ENCODE assay signal across 9 mouse cellular contexts in the genomic region with DNA sequence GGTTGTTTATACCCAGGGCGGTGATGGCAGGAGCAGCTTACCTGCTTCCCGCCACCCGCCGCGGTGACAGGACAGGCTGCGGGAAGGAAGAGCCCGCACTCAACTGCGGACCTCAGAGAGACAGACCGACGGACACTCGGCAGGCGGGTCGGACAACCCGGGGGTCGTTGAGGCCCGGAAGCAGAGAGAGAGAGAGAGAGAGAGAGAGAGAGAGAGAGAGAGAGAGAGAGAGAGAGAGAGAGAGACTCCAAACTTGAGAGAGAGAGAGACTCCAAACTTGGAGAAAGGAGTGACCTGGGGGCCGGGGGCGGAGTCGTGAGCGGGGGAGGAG. TPM values are rescaled to one million over a fixed set of nuclear protein-coding genes. Genes with fewer than 3 reads are reported as not detected.
DNase-seq lines count a peak whose midpoint lies in the region; ATAC-seq and TF ChIP-seq lines count a peak whose summit lies in the region.
"Had no signal": no experiment of that assay in that cellular context is flagged by ENCODE, and none has a peak within 500 bp of the region (broad histone marks: within the 10 kb centered on the region; RNA-seq: fewer than 3 reads in every experiment).

A gene (plus strand): TSS at position 259 of the 331 bp plus-strand sequence.

- 0 out of 2 replicates have a peak, but pooled peaks cover 5% of the 10 kb centered on the region for H3K36me3 ChIP-seq in kidney, postnatal 0 days (ENCODE audit: insufficient read depth, low read length)
- peaks cover 24% of the 10 kb centered on the region for H3K36me3 ChIP-seq in embryonic facial prominence, embryonic 12.5 days
- peaks cover 22% of the 10 kb centered on the region for H3K36me3 ChIP-seq in intestine, embryonic 14.5 days (ENCODE audit: control insufficient read depth, insufficient read depth, low read length)

- H3K4me1 ChIP-seq in kidney, postnatal 0 days (replicated peaks; ENCODE audit: insufficient read depth, low read length) = peaks cover 34% of the 10 kb centered on the region
- H3K4me1 ChIP-seq in embryonic facial prominence, embryonic 12.5 days = peaks cover 33% of the 10 kb centered on the region
- peaks cover 34% of the 10 kb centered on the region for H3K4me1 ChIP-seq in intestine, embryonic 14.5 days (replicated peaks; ENCODE audit: control insufficient read depth, insufficient read depth, low read length)

- H3K4me2 ChIP-seq in kidney, postnatal 0 days (ENCODE audit: low read length) = peak within 1 kb of the TSS; percentile 83
- H3K4me2 ChIP-seq in embryonic facial prominence, embryonic 12.5 days (replicated peaks) = peak within 1 kb of the TSS; percentile 81
- peak within 1 kb of the TSS; percentile 71 for H3K4me2 ChIP-seq in intestine, embryonic 14.5 days (ENCODE audit: low read length)

- TF ChIP-seq CTCF in kidney, postnatal 0 days (IDR thresholded peaks at IDR 0.05; ENCODE audit: low read depth) = no peak

- H3K9ac ChIP-seq in kidney, postnatal 0 days (ENCODE audit: low read depth, low read length) = peak within 1 kb of the TSS; percentile 72
- peak within 1 kb of the TSS; percentile 80 for H3K9ac ChIP-seq in embryonic facial prominence, embryonic 12.5 days
- peak within 1 kb of the TSS; percentile 70 for H3K9ac ChIP-seq in intestine, embryonic 14.5 days (ENCODE audit: low read length)

- no peak for ATAC-seq in kidney, postnatal 0 days (replicated peaks; ENCODE audit: low FRiP score, low read depth)
- ATAC-seq in embryonic facial prominence, embryonic 12.5 days (ENCODE audit: insufficient number of reproducible peaks, insufficient read depth, low FRiP score, low TSS enrichment) = no peak
- no peak for ATAC-seq in intestine, embryonic 14.5 days (replicated peaks; ENCODE audit: low FRiP score, low TSS enrichment, low read depth)

- WGBS in kidney, postnatal 0 days = 1% methylated on average over 16 of the region's 20 CpGs
- WGBS in embryonic facial prominence, embryonic 12.5 days = 3% methylated on average over 20 of the region's 20 CpGs
- 1% methylated on average over 20 of the region's 20 CpGs for WGBS in intestine, embryonic 14.5 days

- DNase-seq in kidney, postnatal 0 days (ENCODE audit: low spot score) = no peak
- DNase-seq in kidney, adult 11 months = no peak
- DNase-seq in intestine, embryonic 14.5 days (ENCODE audit: low spot score) = peak; percentile 68
- peak; percentile 32 for DNase-seq in neural tube, embryonic 10.5 days (ENCODE audit: extremely low spot score, low spot score)
- DNase-seq in right cerebral cortex, postnatal 10 days (ENCODE audit: low spot score in 2 of 2) = no peak
- DNase-seq in gastrocnemius, adult 8-10 months (ENCODE audit: low spot score in 2 of 2) = no peak
- no peak for DNase-seq in adrenal gland, adult 18-20 months (ENCODE audit: low spot score in 2 of 2)

- peak within 1 kb of the TSS; percentile 77 for H3K4me3 ChIP-seq in kidney, postnatal 0 days (replicated peaks; ENCODE audit: low read depth, low read length)
- H3K4me3 ChIP-seq in embryonic facial prominence, embryonic 12.5 days = peak within 1 kb of the TSS; percentile 75
- H3K4me3 ChIP-seq in intestine, embryonic 14.5 days (ENCODE audit: low read depth, low read length) = peak within 1 kb of the TSS; percentile 78

- no peaks in the 10 kb centered on the region for H3K9me3 ChIP-seq in kidney, postnatal 0 days (replicated peaks; ENCODE audit: low read length)
- H3K9me3 ChIP-seq in embryonic facial prominence, embryonic 12.5 days = no peaks in the 10 kb centered on the region
- H3K9me3 ChIP-seq in intestine, embryonic 14.5 days (ENCODE audit: control insufficient read depth, low read length) = no peaks in the 10 kb centered on the region

- no peaks in the 10 kb centered on the region for H3K27me3 ChIP-seq in kidney, postnatal 0 days (ENCODE audit: insufficient read depth, low read length)
- H3K27me3 ChIP-seq in embryonic facial prominence, embryonic 12.5 days = no peaks in the 10 kb centered on the region
- no peaks in the 10 kb centered on the region for H3K27me3 ChIP-seq in intestine, embryonic 14.5 days (replicated peaks; ENCODE audit: control insufficient read depth, insufficient read depth, low read length)

- peak within 1 kb of the TSS; percentile 75 for H3K27ac ChIP-seq in kidney, postnatal 0 days
- H3K27ac ChIP-seq in embryonic facial prominence, embryonic 12.5 days = peak within 1 kb of the TSS; percentile 78
- peak within 1 kb of the TSS; percentile 47 for H3K27ac ChIP-seq in intestine, embryonic 14.5 days (ENCODE audit: low read depth)

RNA-seq across cellular contexts. Expression of the gene that starts here (rescaled TPM):
- 0.30 TPM in 1 of 2 replicates, not detected in the other for polyA plus RNA-seq in kidney, postnatal 0 days (2015; fragmentation: Nextera tagmentation; extraction: Ambion mirVana)
- polyA plus RNA-seq in embryonic facial prominence, embryonic 12.5 days (2016; fragmentation: Nextera tagmentation; extraction: Ambion mirVana) = 0.29 and 1.4 TPM in 2 replicates
- polyA plus RNA-seq in intestine, embryonic 14.5 days (2014; fragmentation: Nextera tagmentation; extraction: Ambion mirVana) = 0.62 and 0.86 TPM in 2 replicates
- not detected for total RNA-seq in gastrocnemius, adult 8-10 months (2022)
- total RNA-seq in adrenal gland, adult 18-20 months (2021) = not detected
- polyA plus RNA-seq: brain, embryonic 14.5 days had no signal

Comparison
In these comparisons a context has a peak if more than half of its experiments do, and no peak if none do; other contexts are left out.
1. Peak in DNase-seq, H3K4me3 ChIP-seq, H3K27ac ChIP-seq, H3K9ac ChIP-seq and H3K4me2 ChIP-seq in intestine, embryonic 14.5 days; RNA of the gene not detected or under 1 TPM.